Mouse (Mus musculus) MEL (cell line): ENCODE measurements at regions not wholly inside any gene's neighbourhood (a gene's known extent, or its start where the extent isn't known, plus 50 kb on each side); places are given as distances from the start of the nearest gene placed in this dataset.

Experiments
- CHD2 ChIP-seq: IDR thresholded peaks from 2 replicates; pipeline ENCODE4 v1.6.1; 2011; ENCODE audit warnings: low read length, improper control_type of control experiment
- CTCF ChIP-seq, 3 experiments: IDR thresholded peaks in 2 of 3; conservative IDR thresholded peaks in 1 of 3; 2 replicates each; pipeline ENCODE4 v1.5.1; 2011 to 2012; ENCODE audit warnings: low read length in 3 of 3, low read depth in 2 of 3, mild to moderate bottlenecking in 2 of 3, improper control_type of control experiment in 1 of 3, inconsistent platforms in 1 of 3, mixed read lengths in 1 of 3, moderate library complexity in 1 of 3; ENCODE audit not compliant: control insufficient read depth in 1 of 3, insufficient read depth in 1 of 3, poor library complexity in 1 of 3, severe bottlenecking in 1 of 3
- ELF1 ChIP-seq: IDR thresholded peaks from 2 replicates; pipeline ENCODE4 v1.6.1; 2014; ENCODE audit warnings: low read depth, mild to moderate bottlenecking, inconsistent platforms, low read length, improper control_type of control experiment, moderate library complexity
- EP300 ChIP-seq, 2 experiments: IDR thresholded peaks; 2 replicates each; pipeline ENCODE4 v1.6.1; 2011; ENCODE audit warnings: improper control_type of control experiment in 2 of 2, low read length in 2 of 2, low read depth in 1 of 2, mild to moderate bottlenecking in 1 of 2
- ETS1 ChIP-seq: IDR thresholded peaks from 2 replicates; pipeline ENCODE4 v1.6.1; 2012; ENCODE audit warnings: low read depth, mild to moderate bottlenecking, inconsistent platforms, low read length, improper control_type of control experiment, moderate library complexity
- HCFC1 ChIP-seq: IDR thresholded peaks from 2 replicates; pipeline ENCODE4 v1.6.1; 2012; ENCODE audit warnings: low read depth, mild to moderate bottlenecking, inconsistent platforms, low read length, improper control_type of control experiment, moderate library complexity
- MEF2A ChIP-seq: IDR thresholded peaks from 2 replicates; pipeline ENCODE4 v1.6.1; 2014; ENCODE audit warnings: low read depth, mild to moderate bottlenecking, inconsistent platforms, low read length, improper control_type of control experiment; ENCODE audit not compliant: poor library complexity, insufficient replicate concordance, severe bottlenecking; ENCODE audit errors: extremely low read depth
- MYC ChIP-seq: IDR thresholded peaks from 2 replicates; pipeline ENCODE4 v1.6.1; 2011; ENCODE audit warnings: low read depth, mild to moderate bottlenecking, low read length, improper control_type of control experiment, moderate library complexity
- POLR2A ChIP-seq, 2 experiments: IDR thresholded peaks; 2 replicates each; pipeline ENCODE4 v1.6.1; 2011 to 2012; ENCODE audit warnings: low read length in 2 of 2, mild to moderate bottlenecking in 2 of 2, control low read depth in 1 of 2, improper control_type of control experiment in 1 of 2, low read depth in 1 of 2, moderate library complexity in 1 of 2; ENCODE audit not compliant: control insufficient read depth in 1 of 2, insufficient read depth in 1 of 2, poor library complexity in 1 of 2
- SMC3 ChIP-seq: IDR thresholded peaks from 2 replicates; pipeline ENCODE4 v1.6.1; 2011; ENCODE audit warnings: low read depth, low read length, improper control_type of control experiment
- TBP ChIP-seq: IDR thresholded peaks from 2 replicates; pipeline ENCODE4 v1.8.0; 2011; ENCODE audit warnings: low read depth, low read length, improper control_type of control experiment
- TCF12 ChIP-seq: IDR thresholded peaks from 2 replicates; pipeline ENCODE4 v1.6.1; 2014; ENCODE audit warnings: low read depth, mild to moderate bottlenecking, inconsistent platforms, low read length, improper control_type of control experiment, moderate library complexity
- USF1 ChIP-seq: IDR thresholded peaks from 2 replicates; pipeline ENCODE4 v1.6.1; 2014; ENCODE audit warnings: low read depth, mild to moderate bottlenecking, inconsistent platforms, low read length, improper control_type of control experiment, moderate library complexity

DNA sequence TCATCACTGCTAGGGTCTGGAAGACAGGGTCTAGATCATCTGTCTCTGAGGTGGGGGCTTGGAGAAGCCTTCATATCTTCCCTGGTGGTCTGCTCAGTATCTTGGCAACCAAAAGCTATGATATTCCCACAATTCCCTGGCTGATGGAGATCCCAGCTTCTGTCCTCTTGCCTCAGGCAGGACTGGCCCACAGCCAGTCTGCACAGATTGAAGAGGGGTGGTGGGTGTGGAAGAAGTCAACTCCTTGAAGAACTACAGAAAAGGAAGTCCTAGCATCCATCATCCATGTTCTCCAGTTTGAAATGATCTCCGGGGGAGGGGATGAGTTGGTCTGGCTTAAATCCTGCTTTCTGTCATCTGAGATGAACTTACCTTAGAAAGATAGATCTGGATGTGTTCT is 134.8 kb downstream of the Trim29 start:
- no peak for TF ChIP-seq CTCF (IDR thresholded peaks at IDR 0.05 in 2 of 3, conservative IDR thresholded peaks at IDR 0.05 in 1 of 3; ENCODE audit: control insufficient read depth in 1 of 3, insufficient read depth in 1 of 3, low read depth in 2 of 3, low read length in 3 of 3, poor library complexity in 1 of 3, severe bottlenecking in 1 of 3)
- TF ChIP-seq POLR2A (IDR thresholded peaks at IDR 0.05; ENCODE audit: control insufficient read depth in 1 of 2, insufficient read depth in 1 of 2, low read depth in 1 of 2, low read length in 2 of 2, poor library complexity in 1 of 2) = no peak
- TF ChIP-seq CHD2 = no peak
- no peak for TF ChIP-seq HCFC1
- TF ChIP-seq USF1 = no peak
- no peak for TF ChIP-seq EP300 (IDR thresholded peaks at IDR 0.05; ENCODE audit: low read depth in 1 of 2, low read length in 2 of 2)
- no peak for TF ChIP-seq ETS1
- no peak for TF ChIP-seq TBP
- no peak for TF ChIP-seq TCF12
- no peak for TF ChIP-seq MEF2A
- TF ChIP-seq ELF1 = no peak
- no peak for TF ChIP-seq MYC
- no peak for TF ChIP-seq SMC3
